In genomic region chr5:91961370-91961769, GRCm38 (mm10) we compare ENCODE assay signal across 8 mouse cellular contexts. TPM values are rescaled to one million over a fixed set of nuclear protein-coding genes. Genes with fewer than 3 reads are reported as not detected.
DNase-seq lines count a peak whose midpoint lies in the region; ATAC-seq and TF ChIP-seq lines count a peak whose summit lies in the region.

No protein-coding gene starts in this region.

- peak overlapping the region; percentile 81; the same call in 1 of the 2 replicates for H3K9ac ChIP-seq in ES-Bruce4 (ENCODE audit: low read depth, poor library complexity, severe bottlenecking)
- peak overlapping the region; percentile 71 for H3K9ac ChIP-seq in forebrain, postnatal 0 days
- H3K9ac ChIP-seq in kidney, postnatal 0 days (ENCODE audit: low read depth, low read length), result peak overlapping the region; percentile 72; the same call in 1 of the 2 replicates
- H3K9ac ChIP-seq in midbrain, embryonic 13.5 days (replicated peaks), result peak overlapping the region; percentile 85

- H3K27ac ChIP-seq in ES-Bruce4 (ENCODE audit: insufficient read depth, low read length), result no peak overlapping the region
- H3K27ac ChIP-seq in forebrain, postnatal 0 days (ENCODE audit: low read depth, low read length), result no peak overlapping the region
- peak overlapping the region; percentile 98; the same call in 1 of the 2 replicates for H3K27ac ChIP-seq in kidney, postnatal 0 days
- no peak overlapping the region for H3K27ac ChIP-seq in midbrain, embryonic 13.5 days

- no peaks in the 10 kb centered on the region for H3K9me3 ChIP-seq in ES-Bruce4 (replicated peaks; ENCODE audit: control insufficient read depth, insufficient read depth, low read length, poor library complexity, severe bottlenecking)
- no peaks in the 10 kb centered on the region for H3K9me3 ChIP-seq in forebrain, postnatal 0 days (ENCODE audit: low read length)
- H3K9me3 ChIP-seq in kidney, postnatal 0 days (replicated peaks; ENCODE audit: low read length), result no peaks in the 10 kb centered on the region
- no peaks in the 10 kb centered on the region for H3K9me3 ChIP-seq in midbrain, embryonic 13.5 days

- 92% methylated on average over 1 of the region's 1 CpGs for WGBS in forebrain, postnatal 0 days
- 73% methylated on average over 1 of the region's 1 CpGs for WGBS in kidney, postnatal 0 days
- 92% methylated on average over 1 of the region's 1 CpGs for WGBS in midbrain, embryonic 13.5 days

- H3K27me3 ChIP-seq in ES-Bruce4 (ENCODE audit: control insufficient read depth, insufficient read depth, low read length, poor library complexity, severe bottlenecking), result no peaks in the 10 kb centered on the region
- H3K27me3 ChIP-seq in forebrain, postnatal 0 days (ENCODE audit: insufficient read depth, low read length), result no peaks in the 10 kb centered on the region
- no peaks in the 10 kb centered on the region for H3K27me3 ChIP-seq in kidney, postnatal 0 days (ENCODE audit: insufficient read depth, low read length)
- H3K27me3 ChIP-seq in midbrain, embryonic 13.5 days, result no peaks in the 10 kb centered on the region

- no peak overlapping the region for H3K4me3 ChIP-seq in ES-Bruce4 (ENCODE audit: low read depth, low read length)
- H3K4me3 ChIP-seq in forebrain, postnatal 0 days (ENCODE audit: low read depth, low read length), result peak overlapping the region; percentile 92
- peak overlapping the region; percentile 71 for H3K4me3 ChIP-seq in kidney, postnatal 0 days (replicated peaks; ENCODE audit: low read depth, low read length)
- H3K4me3 ChIP-seq in midbrain, embryonic 13.5 days (replicated peaks), result peak overlapping the region; percentile 78

- peak overlapping the region; percentile 70 for H3K4me2 ChIP-seq in forebrain, postnatal 0 days (ENCODE audit: low read depth)
- H3K4me2 ChIP-seq in kidney, postnatal 0 days (ENCODE audit: low read length), result peak overlapping the region; percentile 61
- peak overlapping the region; percentile 72 for H3K4me2 ChIP-seq in midbrain, embryonic 13.5 days (replicated peaks)

- peaks cover 9% of the 10 kb centered on the region for H3K36me3 ChIP-seq in ES-Bruce4 (ENCODE audit: control insufficient read depth, insufficient read depth, low read length, poor library complexity, severe bottlenecking)
- peaks cover 10% of the 10 kb centered on the region for H3K36me3 ChIP-seq in forebrain, postnatal 0 days (ENCODE audit: insufficient read depth)
- peaks cover 6% of the 10 kb centered on the region; the same call in 1 of the 2 replicates for H3K36me3 ChIP-seq in kidney, postnatal 0 days (ENCODE audit: insufficient read depth, low read length)
- H3K36me3 ChIP-seq in midbrain, embryonic 13.5 days, result peaks cover 13% of the 10 kb centered on the region

- no peak for TF ChIP-seq EP300 in ES-Bruce4 (IDR thresholded peaks at IDR 0.05; ENCODE audit: insufficient read depth, low read depth, low read length)

- intact Hi-C loops in left cerebral cortex, postnatal 14 days (cut with DNase I), result loop anchor here (10.0 kb wide), 1 partner anchor 153 kb away; no protein-coding TSS in a partner anchor

- DNase-seq in adrenal gland, adult (ENCODE audit: inconsistent age in 2 of 2, low spot score in 1 of 2), result peak; percentile 11 to 71
- DNase-seq in adrenal gland, postnatal 4 days (ENCODE audit: low spot score in 2 of 2), result no peak
- DNase-seq in forebrain, postnatal 0 days, result no peak
- no peak for DNase-seq in kidney, postnatal 0 days (ENCODE audit: low spot score)
- no peak for DNase-seq in thymus, postnatal 36 days
- DNase-seq in left cerebral cortex, postnatal 14 days (ENCODE audit: low spot score in 2 of 2), result no peak

- no peak for TF ChIP-seq CTCF in ES-Bruce4 (IDR thresholded peaks at IDR 0.05; ENCODE audit: low read depth, low read length)
- no peak for TF ChIP-seq CTCF in forebrain, postnatal 0 days (IDR thresholded peaks at IDR 0.05; ENCODE audit: low read depth)
- no peak for TF ChIP-seq CTCF in kidney, postnatal 0 days (IDR thresholded peaks at IDR 0.05; ENCODE audit: low read depth)

- no peak for TF ChIP-seq POLR2A in ES-Bruce4 (IDR thresholded peaks at IDR 0.05; ENCODE audit: insufficient read depth, low read length)

- ATAC-seq in forebrain, postnatal 0 days, result no peak
- peak; percentile 21; the same call in 1 of the 2 replicates for ATAC-seq in kidney, postnatal 0 days (replicated peaks; ENCODE audit: low FRiP score, low read depth)
- no peak for ATAC-seq in midbrain, embryonic 13.5 days

- H3K4me1 ChIP-seq in ES-Bruce4 (ENCODE audit: control insufficient read depth, insufficient read depth, low read length), result no peaks in the 10 kb centered on the region
- H3K4me1 ChIP-seq in forebrain, postnatal 0 days (ENCODE audit: insufficient read depth), result peaks cover 12% of the 10 kb centered on the region; the same call in 1 of the 2 replicates
- H3K4me1 ChIP-seq in kidney, postnatal 0 days (replicated peaks; ENCODE audit: insufficient read depth, low read length), result peaks cover 9% of the 10 kb centered on the region; the same call in 1 of the 2 replicates
- peaks cover 34% of the 10 kb centered on the region for H3K4me1 ChIP-seq in midbrain, embryonic 13.5 days (replicated peaks)

RNA-seq across cellular contexts. Expression of gene Rchy1, which starts 1.5 kb away (rescaled TPM):
- 10 to 100 TPM; 78.8 to 79.2 TPM for total RNA-seq in adrenal gland, postnatal 4 days (2021)
- 35.8 and 39.9 TPM in 2 replicates for polyA plus RNA-seq in ES-Bruce4 (2011; ENCODE audit: insufficient read depth, insufficient read length, low read depth, missing spikeins)
- total RNA-seq in forebrain, postnatal 0 days (2014; rRNA removed), result 39.9 and 40.0 TPM in 2 replicates
- polyA plus RNA-seq in forebrain, postnatal 0 days (2015; fragmentation: Nextera tagmentation; extraction: Ambion mirVana), result 44.2 and 67.1 TPM in 2 replicates
- polyA plus RNA-seq in kidney, postnatal 0 days (2015; fragmentation: Nextera tagmentation; extraction: Ambion mirVana), result 80.1 and 80.9 TPM in 2 replicates
- polyA plus RNA-seq in midbrain, embryonic 13.5 days (2015; fragmentation: Nextera tagmentation; extraction: Ambion mirVana), result 77.8 and 77.9 TPM in 2 replicates
- total RNA-seq in left cerebral cortex, postnatal 14 days (2021), result 10 to 100 TPM; 38.9 to 39.3 TPM

RNA-seq across cellular contexts. Expression of gene Odaph, which starts 25.9 kb away (rescaled TPM):
- total RNA-seq in adrenal gland, postnatal 4 days (2021), result not detected
- polyA plus RNA-seq in ES-Bruce4 (2011; ENCODE audit: insufficient read depth, insufficient read length, low read depth, missing spikeins), result 0.67 TPM in 1 of 2 replicates, not detected in the other
- 0.43 TPM in 1 of 2 replicates, not detected in the other for total RNA-seq in forebrain, postnatal 0 days (2014; rRNA removed)
- 0.28 TPM in 1 of 2 replicates, not detected in the other for polyA plus RNA-seq in forebrain, postnatal 0 days (2015; fragmentation: Nextera tagmentation; extraction: Ambion mirVana)
- not detected in 2 replicates for polyA plus RNA-seq in kidney, postnatal 0 days (2015; fragmentation: Nextera tagmentation; extraction: Ambion mirVana)
- polyA plus RNA-seq in midbrain, embryonic 13.5 days (2015; fragmentation: Nextera tagmentation; extraction: Ambion mirVana), result not detected in 2 replicates
- not detected for total RNA-seq in left cerebral cortex, postnatal 14 days (2021)

Comparison
In these comparisons a context has a peak if more than half of its experiments do, and no peak if none do; other contexts are left out.
1. DNase-seq: peak in adrenal gland, adult (2 of 2); none in adrenal gland, postnatal 4 days (0 of 2), forebrain, postnatal 0 days (single experiment), kidney, postnatal 0 days (single experiment), thymus, postnatal 36 days (0 of 2) and left cerebral cortex, postnatal 14 days (0 of 2).
2. Peak in every context shown above with its lines, with median percentiles within 50 percentile points of each other: H3K9ac ChIP-seq and H3K4me2 ChIP-seq.